Mouse (Mus musculus): ENCODE results near the gene Adamts9. TPM values are rescaled to one million over a fixed set of nuclear protein-coding genes. Genes with fewer than 3 reads are reported as not detected.

Adamts9 gene
- polyA plus RNA-seq, 1 experiment from 2014 or later: not detected

- H3K27ac ChIP-seq: no peak overlapping the region
- no peak overlapping the region for H3K4me3 ChIP-seq (ENCODE audit: inconsistent target)
- WGBS (ENCODE audit: missing documents): 100% methylated on average over 1 of the region's 1 CpGs
- H3K36me3 ChIP-seq (ENCODE audit: inconsistent target): no peaks in the 10 kb centered on the region
- H3K79me2 ChIP-seq (ENCODE audit: inconsistent target): no peaks in the 10 kb centered on the region
Measured at GRCm38 (mm10) chr6:92891535-92891934, 51.8 kb downstream of the Adamts9 start.

GRCm38 (mm10) chr6:92883131-92883900, 60.0 kb downstream of the Adamts9 start:
- H3K79me2 ChIP-seq (ENCODE audit: inconsistent target): no peaks in the 10 kb centered on the region
- no peak overlapping the region for H3K27ac ChIP-seq
- WGBS (ENCODE audit: missing documents): 86% methylated on average over 9 of the region's 9 CpGs
- H3K4me3 ChIP-seq (ENCODE audit: inconsistent target): no peak overlapping the region
- H3K36me3 ChIP-seq (ENCODE audit: inconsistent target): no peaks in the 10 kb centered on the region

GRCm38 (mm10) chr6:92882446-92882845, 60.8 kb downstream of the Adamts9 start:
- no peaks in the 10 kb centered on the region for H3K79me2 ChIP-seq (ENCODE audit: inconsistent target)
- WGBS (ENCODE audit: missing documents): 53% methylated on average over 5 of the region's 5 CpGs
- H3K4me3 ChIP-seq (ENCODE audit: inconsistent target): no peak overlapping the region
- no peak overlapping the region for H3K27ac ChIP-seq
- no peaks in the 10 kb centered on the region for H3K36me3 ChIP-seq (ENCODE audit: inconsistent target)

GRCm38 (mm10) chr6:92879700-92880265, 63.5 kb downstream of the Adamts9 start:
- no peak overlapping the region for H3K4me3 ChIP-seq (ENCODE audit: inconsistent target)
- no peak overlapping the region for H3K27ac ChIP-seq
- H3K36me3 ChIP-seq (ENCODE audit: inconsistent target): no peaks in the 10 kb centered on the region
- H3K79me2 ChIP-seq (ENCODE audit: inconsistent target): no peaks in the 10 kb centered on the region
- 94% methylated on average over 14 of the region's 14 CpGs for WGBS (ENCODE audit: missing documents)

- Histone ChIP-seq H3K36me3 (ENCODE audit: inconsistent target) (no peaks in the 10 kb centered on the region), H3K79me2 (ENCODE audit: inconsistent target) (no peaks in the 10 kb centered on the region), H3K4me3 (ENCODE audit: inconsistent target) (no peak overlapping the region), H3K27ac (no peak overlapping the region)
- WGBS (ENCODE audit: missing documents): 91% methylated on average over 5 of the region's 5 CpGs
Measured at GRCm38 (mm10) chr6:92878771-92879170, 64.5 kb downstream of the Adamts9 start.

GRCm38 (mm10) chr6:92877236-92877635, 66.1 kb downstream of the Adamts9 start:
- WGBS (ENCODE audit: missing documents): 92% methylated on average over 4 of the region's 4 CpGs
- no peak overlapping the region for H3K27ac ChIP-seq
- no peaks in the 10 kb centered on the region for H3K36me3 ChIP-seq (ENCODE audit: inconsistent target)
- H3K4me3 ChIP-seq (ENCODE audit: inconsistent target): no peak overlapping the region
- H3K79me2 ChIP-seq (ENCODE audit: inconsistent target): no peaks in the 10 kb centered on the region

- H3K4me3 ChIP-seq (ENCODE audit: inconsistent target): no peak overlapping the region
- no peaks in the 10 kb centered on the region for H3K36me3 ChIP-seq (ENCODE audit: inconsistent target)
- 22% methylated on average over 5 of the region's 5 CpGs for WGBS (ENCODE audit: missing documents)
- H3K27ac ChIP-seq: no peak overlapping the region
- no peaks in the 10 kb centered on the region for H3K79me2 ChIP-seq (ENCODE audit: inconsistent target)
Measured at GRCm38 (mm10) chr6:92876121-92876520, 67.2 kb downstream of the Adamts9 start.

- no peaks in the 10 kb centered on the region for H3K79me2 ChIP-seq (ENCODE audit: inconsistent target)
- H3K27ac ChIP-seq: no peak overlapping the region
- WGBS (ENCODE audit: missing documents): 97% methylated on average over 2 of the region's 2 CpGs
- no peaks in the 10 kb centered on the region for H3K36me3 ChIP-seq (ENCODE audit: inconsistent target)
- H3K4me3 ChIP-seq (ENCODE audit: inconsistent target): no peak overlapping the region
Measured at GRCm38 (mm10) chr6:92875340-92875739, 68.0 kb downstream of the Adamts9 start.

- Histone ChIP-seq H3K4me3 (ENCODE audit: inconsistent target) (no peak overlapping the region), H3K27ac (no peak overlapping the region), H3K79me2 (ENCODE audit: inconsistent target) (no peaks in the 10 kb centered on the region), H3K36me3 (ENCODE audit: inconsistent target) (no peaks in the 10 kb centered on the region)
- WGBS (ENCODE audit: missing documents): 6% methylated on average over 5 of the region's 5 CpGs
Measured at GRCm38 (mm10) chr6:92874854-92875253, 68.4 kb downstream of the Adamts9 start.

GRCm38 (mm10) chr6:92872766-92873165, 70.5 kb downstream of the Adamts9 start:
- Histone ChIP-seq H3K79me2 (ENCODE audit: inconsistent target) (no peaks in the 10 kb centered on the region), H3K4me3 (ENCODE audit: inconsistent target) (no peak overlapping the region), H3K27ac (no peak overlapping the region), H3K36me3 (ENCODE audit: inconsistent target) (no peaks in the 10 kb centered on the region)
- WGBS (ENCODE audit: missing documents): 48% methylated on average over 10 of the region's 10 CpGs

GRCm38 (mm10) chr6:92871813-92872212, 71.5 kb downstream of the Adamts9 start:
- no peaks in the 10 kb centered on the region for H3K36me3 ChIP-seq (ENCODE audit: inconsistent target)
- H3K27ac ChIP-seq: no peak overlapping the region
- no peak overlapping the region for H3K4me3 ChIP-seq (ENCODE audit: inconsistent target)
- WGBS (ENCODE audit: missing documents): 90% methylated on average over 4 of the region's 4 CpGs
- H3K79me2 ChIP-seq (ENCODE audit: inconsistent target): no peaks in the 10 kb centered on the region

GRCm38 (mm10) chr6:92869582-92870219, 73.6 kb downstream of the Adamts9 start:
- Histone ChIP-seq H3K27ac (no peak overlapping the region), H3K36me3 (ENCODE audit: inconsistent target) (no peaks in the 10 kb centered on the region), H3K4me3 (ENCODE audit: inconsistent target) (no peak overlapping the region), H3K79me2 (ENCODE audit: inconsistent target) (no peaks in the 10 kb centered on the region)
- 91% methylated on average over 16 of the region's 16 CpGs for WGBS (ENCODE audit: missing documents)

GRCm38 (mm10) chr6:92869089-92869581, 74.2 kb downstream of the Adamts9 start, which contains the start of gene Gm15737:
Gm15737 (plus strand) TSS chr6:92869357.
- 78% methylated on average over 3 of the region's 4 CpGs for WGBS (ENCODE audit: missing documents)
- no peaks in the 10 kb centered on the region for H3K36me3 ChIP-seq (ENCODE audit: inconsistent target)
- H3K79me2 ChIP-seq (ENCODE audit: inconsistent target): no peaks in the 10 kb centered on the region
- H3K27ac ChIP-seq: no peak within 1 kb of the TSS
- H3K4me3 ChIP-seq (ENCODE audit: inconsistent target): no peak within 1 kb of the TSS

GRCm38 (mm10) chr6:92862599-92862998, 80.7 kb downstream of the Adamts9 start:
- Histone ChIP-seq H3K4me3 (ENCODE audit: inconsistent target) (no peak overlapping the region), H3K27ac (no peak overlapping the region)
- WGBS (ENCODE audit: missing documents): 87% methylated on average over 9 of the region's 9 CpGs

More at GRCm38 (mm10) chr6:92862599-92862998, 80.7 kb downstream of the Adamts9 start:
- Histone ChIP-seq H3K79me2 (ENCODE audit: inconsistent target) (no peaks in the 10 kb centered on the region), H3K36me3 (ENCODE audit: inconsistent target) (no peaks in the 10 kb centered on the region)
